Mouse (Mus musculus) stomach, postnatal 0 days (tissue): ENCODE measurements around the gene Wt1.

Source experiments
- CTCF ChIP-seq: IDR thresholded peaks from 2 replicates; pipeline ENCODE4 v1.5.1; 2016; ENCODE audit warnings: antibody characterized with exemption, low read depth, mild to moderate bottlenecking, moderate library complexity
- EP300 ChIP-seq: optimal IDR thresholded peaks from 2 replicates; pipeline ENCODE3; 2016; ENCODE audit warnings: antibody characterized with exemption

GRCm38 (mm10) chr2:105123431-105123830 is 2.9 kb upstream of the Wt1 start:
- TF ChIP-seq CTCF (no peak), EP300 (no peak)
